Mouse (Mus musculus) G1E (cell line): ENCODE results near the gene Cmss1. TPM values are rescaled to one million over a fixed set of nuclear protein-coding genes. Genes with fewer than 3 reads are reported as not detected.

Source experiments
- ATAC-seq: 2 replicates; pipeline ENCODE4 v1.8.0; 2016; ENCODE audit warnings: mild to moderate bottlenecking; ENCODE audit not compliant: insufficient number of reproducible peaks, poor library complexity, low FRiP score, severe bottlenecking; ENCODE audit errors: extremely low read depth
- DNase-seq: peaks from one replicate; pipeline ENCODE4 v3.0.0; 2012; ENCODE audit warnings: low spot score
- H3K27me3 ChIP-seq: 2 replicates; pipeline ENCODE4 v1.6.1; 2012; ENCODE audit warnings: mild to moderate bottlenecking, low read length, inconsistent platforms; ENCODE audit not compliant: insufficient read depth
- H3K36me3 ChIP-seq: replicated peaks from 2 replicates; pipeline ENCODE3; 2012; ENCODE audit warnings: mild to moderate bottlenecking, inconsistent platforms
- H3K4me1 ChIP-seq: 2 replicates; pipeline ENCODE4 v1.6.1; 2012; ENCODE audit warnings: low read depth, low read length, inconsistent platforms, mixed read lengths; ENCODE audit not compliant: insufficient read depth
- H3K4me3 ChIP-seq: 2 replicates; pipeline ENCODE4 v1.5.1; 2012; ENCODE audit warnings: low read depth, mild to moderate bottlenecking, inconsistent platforms, low read length, moderate library complexity, mixed read lengths
- H3K9me3 ChIP-seq: replicated peaks from 2 replicates; pipeline ENCODE4 v1.6.1; 2012; ENCODE audit warnings: inconsistent platforms
- CTCF ChIP-seq: IDR thresholded peaks from 2 replicates; pipeline ENCODE4 v1.5.1; 2012; ENCODE audit warnings: low read depth, low read length, inconsistent platforms, mixed read lengths
- GATA1 ChIP-seq: IDR thresholded peaks from 2 replicates; pipeline ENCODE4 v1.6.1; 2012; ENCODE audit warnings: borderline replicate concordance, low read length, inconsistent platforms, mixed read lengths
- GATA2 ChIP-seq: IDR thresholded peaks from 2 replicates; pipeline ENCODE4 v1.6.1; 2012; ENCODE audit warnings: low read depth, low read length, inconsistent platforms, borderline replicate concordance
- POLR2AphosphoS5 ChIP-seq: IDR thresholded peaks from 2 replicates; pipeline ENCODE4 v1.6.1; 2012; ENCODE audit warnings: low read depth, low read length, inconsistent platforms; ENCODE audit not compliant: insufficient replicate concordance
- TAL1 ChIP-seq: conservative IDR thresholded peaks from 2 replicates; pipeline ENCODE4 v1.6.1; 2012; ENCODE audit warnings: low read depth, low read length, inconsistent platforms, mixed read lengths
- polyA plus RNA-seq: library from polyadenylated mRNA; stranded (reverse); fragments of >175 nt; gene quantifications from 2 replicates; pipeline ENCODE4 v1.2.3, GENCODE M21; 2012
- total RNA-seq, 2 experiments: library from RNA; stranded (forward) in 1 of 2; stranded (reverse) in 1 of 2; fragments of 200-1000 nt in 1 of 2; fragments of >200 nt in 1 of 2; fragmentation: Nextera tagmentation in 1 of 2; gene quantifications; 2 replicates each; pipeline ENCODE4 v1.2.3; 2014 to 2017

Cmss1 gene
- total and polyA plus RNA-seq, 3 experiments, result 12.8 to 66.7 (median 66.3) TPM

GRCm38 (mm10) chr16:57544441-57544840 lies 62.2 kb downstream of the Cmss1 start:
- no peak overlapping the region for H3K4me3 ChIP-seq
- H3K4me1 ChIP-seq, result peaks cover 6% of the 10 kb centered on the region; the same call in 1 of the 2 replicates
- TF ChIP-seq CTCF (no peak), TAL1 (no peak), GATA2 (no peak)
- DNase-seq (no peak), ATAC-seq (no peak)
- peaks cover 11% of the 10 kb centered on the region for H3K9me3 ChIP-seq
- H3K27me3 ChIP-seq, result no peaks in the 10 kb centered on the region
- peaks cover 21% of the 10 kb centered on the region for H3K36me3 ChIP-seq

- ATAC-seq, result no peak
- Histone ChIP-seq H3K4me1 (peaks cover 6% of the 10 kb centered on the region; the same call in 1 of the 2 replicates), H3K4me3 (no peak overlapping the region), H3K9me3 (peaks cover 7% of the 10 kb centered on the region), H3K36me3 (peaks cover 16% of the 10 kb centered on the region), H3K27me3 (no peaks in the 10 kb centered on the region)
- no peak for DNase-seq
- TF ChIP-seq CTCF, result no peak
- TF ChIP-seq GATA1, result no peak
- TF ChIP-seq GATA2, result no peak
- TF ChIP-seq TAL1, result no peak
- no peak for TF ChIP-seq POLR2AphosphoS5
Observed at GRCm38 (mm10) chr16:57543243-57543642, 63.4 kb downstream of the Cmss1 start.

- Histone ChIP-seq H3K4me3 (no peak overlapping the region), H3K9me3 (no peaks in the 10 kb centered on the region), H3K36me3 (peaks cover 3% of the 10 kb centered on the region), H3K27me3 (no peaks in the 10 kb centered on the region), H3K4me1 (peaks cover 4% of the 10 kb centered on the region; the same call in 1 of the 2 replicates)
- no peak for ATAC-seq
- TF ChIP-seq GATA2 (no peak), POLR2AphosphoS5 (no peak), GATA1 (no peak), CTCF (no peak), TAL1 (no peak)
- no peak for DNase-seq
Observed at GRCm38 (mm10) chr16:57536511-57536910, 70.2 kb downstream of the Cmss1 start.

- Histone ChIP-seq H3K4me1 (peaks cover 1% of the 10 kb centered on the region; the same call in 1 of the 2 replicates), H3K36me3 (peaks cover 2% of the 10 kb centered on the region), H3K4me3 (no peak overlapping the region), H3K9me3 (no peaks in the 10 kb centered on the region), H3K27me3 (no peaks in the 10 kb centered on the region)
- no peak for TF ChIP-seq TAL1
- TF ChIP-seq POLR2AphosphoS5, result no peak
- TF ChIP-seq GATA2, result no peak
- no peak for TF ChIP-seq GATA1
- TF ChIP-seq CTCF, result no peak
- ATAC-seq (no peak), DNase-seq (no peak)
Observed at GRCm38 (mm10) chr16:57534811-57535210, 71.9 kb downstream of the Cmss1 start.

GRCm38 (mm10) chr16:57534365-57534764 lies 72.3 kb downstream of the Cmss1 start:
- no peak for TF ChIP-seq POLR2AphosphoS5
- TF ChIP-seq CTCF, result no peak
- TF ChIP-seq TAL1, result no peak
- TF ChIP-seq GATA1, result no peak
- TF ChIP-seq GATA2, result no peak
- DNase-seq (no peak), ATAC-seq (no peak)
- Histone ChIP-seq H3K4me1 (no peaks in the 10 kb centered on the region), H3K4me3 (no peak overlapping the region), H3K36me3 (peaks cover 2% of the 10 kb centered on the region), H3K27me3 (no peaks in the 10 kb centered on the region), H3K9me3 (no peaks in the 10 kb centered on the region)

- H3K36me3 ChIP-seq, result peaks cover 2% of the 10 kb centered on the region
- no peaks in the 10 kb centered on the region for H3K4me1 ChIP-seq
- H3K4me3 ChIP-seq, result no peak overlapping the region
- ATAC-seq (no peak), DNase-seq (no peak)
- no peak for TF ChIP-seq POLR2AphosphoS5
- TF ChIP-seq TAL1, result no peak
- TF ChIP-seq GATA1, result no peak
- no peak for TF ChIP-seq CTCF
- no peak for TF ChIP-seq GATA2
- no peaks in the 10 kb centered on the region for H3K9me3 ChIP-seq
- no peaks in the 10 kb centered on the region for H3K27me3 ChIP-seq
Observed at GRCm38 (mm10) chr16:57532081-57532493, 74.6 kb downstream of the Cmss1 start.
